Mouse (Mus musculus) MEL (cell line): Measurements from ENCODE around the gene Hsdl2. TPM values are rescaled to one million over a fixed set of nuclear protein-coding genes. Genes with fewer than 3 reads are reported as not detected.
A peak's percentile ranks its signal among the peaks of the same experiment; 100 is the strongest.

Source experiments
- DNase-seq: peaks from one replicate; pipeline ENCODE4 v3.0.0; 2011; ENCODE audit warnings: low read depth, low spot score
- H3K27ac ChIP-seq: 2 replicates; pipeline ENCODE4 v1.5.1; 2012; ENCODE audit warnings: low read depth, mild to moderate bottlenecking, control low read depth, low read length, moderate library complexity; ENCODE audit not compliant: control insufficient read depth
- H3K27me3 ChIP-seq, 2 experiments: fragments of 150-350 bp in 1 of 2; sonication (generic) in 1 of 2; 2 replicates each; pipeline ENCODE4 v1.6.1; 2012; ENCODE audit warnings: low read length in 2 of 2, mild to moderate bottlenecking in 2 of 2, improper control_type of control experiment in 1 of 2, moderate library complexity in 1 of 2; ENCODE audit not compliant: insufficient read depth in 2 of 2, control insufficient read depth in 1 of 2
- H3K36me3 ChIP-seq, 2 experiments: 2 replicates each; pipeline ENCODE4 v1.6.1; 2012 to 2014; ENCODE audit warnings: low read length in 2 of 2, improper control_type of control experiment in 1 of 2, inconsistent platforms in 1 of 2, mild to moderate bottlenecking in 1 of 2; ENCODE audit not compliant: insufficient read depth in 2 of 2, control insufficient read depth in 1 of 2
- H3K4me1 ChIP-seq, 2 experiments: fragments of 150-350 bp in 1 of 2; sonication (generic) in 1 of 2; 2 replicates each; pipeline ENCODE4 v1.6.1; 2012; ENCODE audit warnings: low read length in 2 of 2, improper control_type of control experiment in 1 of 2, mild to moderate bottlenecking in 1 of 2; ENCODE audit not compliant: insufficient read depth in 2 of 2, control insufficient read depth in 1 of 2
- H3K4me3 ChIP-seq, 2 experiments: fragments of 150-350 bp in 1 of 2; sonication (generic) in 1 of 2; 2 replicates each; pipeline ENCODE4 v1.5.1; 2012; ENCODE audit warnings: low read depth in 2 of 2, low read length in 2 of 2, mild to moderate bottlenecking in 2 of 2, moderate library complexity in 2 of 2, control low read depth in 1 of 2, improper control_type of control experiment in 1 of 2; ENCODE audit not compliant: control insufficient read depth in 1 of 2, insufficient read depth in 1 of 2
- H3K79me2 ChIP-seq: 2 replicates; pipeline ENCODE4 v1.6.1; 2012; ENCODE audit warnings: mild to moderate bottlenecking, low read length, moderate library complexity; ENCODE audit not compliant: control insufficient read depth, poor library complexity, insufficient read depth
- H3K9ac ChIP-seq: 2 replicates; pipeline ENCODE4 v1.6.1; 2012; ENCODE audit warnings: low read depth, mild to moderate bottlenecking, control low read depth, low read length, moderate library complexity; ENCODE audit not compliant: control insufficient read depth, poor library complexity, severe bottlenecking
- H3K9me3 ChIP-seq: fragments of 150-350 bp; sonication (generic); replicated peaks from 2 replicates; pipeline ENCODE4 v1.6.1; 2012; ENCODE audit warnings: mild to moderate bottlenecking, low read length, improper control_type of control experiment, moderate library complexity; ENCODE audit not compliant: insufficient read depth
- CHD2 ChIP-seq: IDR thresholded peaks from 2 replicates; pipeline ENCODE4 v1.6.1; 2011; ENCODE audit warnings: low read length, improper control_type of control experiment
- EP300 ChIP-seq, 2 experiments: IDR thresholded peaks; 2 replicates each; pipeline ENCODE4 v1.6.1; 2011; ENCODE audit warnings: improper control_type of control experiment in 2 of 2, low read length in 2 of 2, low read depth in 1 of 2, mild to moderate bottlenecking in 1 of 2
- ETS1 ChIP-seq: IDR thresholded peaks from 2 replicates; pipeline ENCODE4 v1.6.1; 2012; ENCODE audit warnings: low read depth, mild to moderate bottlenecking, inconsistent platforms, low read length, improper control_type of control experiment, moderate library complexity
- GATA1 ChIP-seq: IDR thresholded peaks from 2 replicates; pipeline ENCODE4 v1.6.1; 2011; ENCODE audit warnings: low read depth, low read length, improper control_type of control experiment
- JUND ChIP-seq: IDR thresholded peaks from 2 replicates; pipeline ENCODE4 v1.6.1; 2011; ENCODE audit warnings: low read depth, mild to moderate bottlenecking, improper control_type of control experiment, low read length
- KAT2A ChIP-seq: conservative IDR thresholded peaks from 2 replicates; pipeline ENCODE4 v1.6.1; 2012; ENCODE audit warnings: low read depth, low read length, improper control_type of control experiment, inconsistent platforms
- MYC ChIP-seq: IDR thresholded peaks from 2 replicates; pipeline ENCODE4 v1.6.1; 2011; ENCODE audit warnings: low read depth, mild to moderate bottlenecking, low read length, improper control_type of control experiment, moderate library complexity
- NELFE ChIP-seq: IDR thresholded peaks from 2 replicates; pipeline ENCODE4 v1.6.1; 2011; ENCODE audit warnings: low read depth, low read length, improper control_type of control experiment
- POLR2A ChIP-seq, 2 experiments: IDR thresholded peaks; 2 replicates each; pipeline ENCODE4 v1.6.1; 2011 to 2012; ENCODE audit warnings: low read length in 2 of 2, mild to moderate bottlenecking in 2 of 2, control low read depth in 1 of 2, improper control_type of control experiment in 1 of 2, low read depth in 1 of 2, moderate library complexity in 1 of 2; ENCODE audit not compliant: control insufficient read depth in 1 of 2, insufficient read depth in 1 of 2, poor library complexity in 1 of 2
- POLR2AphosphoS2 ChIP-seq: IDR thresholded peaks from 2 replicates; pipeline ENCODE4 v1.6.1; 2011; ENCODE audit warnings: low read length, improper control_type of control experiment
- RCOR1 ChIP-seq: IDR thresholded peaks from 2 replicates; pipeline ENCODE4 v1.6.1; 2012; ENCODE audit warnings: low read depth, mild to moderate bottlenecking, inconsistent platforms, low read length, improper control_type of control experiment
- TAL1 ChIP-seq: IDR thresholded peaks from 2 replicates; pipeline ENCODE4 v1.6.1; 2012; ENCODE audit warnings: mild to moderate bottlenecking, inconsistent platforms, low read length, moderate library complexity, mixed read lengths
- TCF12 ChIP-seq: IDR thresholded peaks from 2 replicates; pipeline ENCODE4 v1.6.1; 2014; ENCODE audit warnings: low read depth, mild to moderate bottlenecking, inconsistent platforms, low read length, improper control_type of control experiment, moderate library complexity
- USF2 ChIP-seq, 2 experiments: IDR thresholded peaks; 2 replicates each; pipeline ENCODE4 v1.6.1; 2011 to 2012; ENCODE audit warnings: improper control_type of control experiment in 2 of 2, low read length in 2 of 2, borderline replicate concordance in 1 of 2, inconsistent platforms in 1 of 2, low read depth in 1 of 2, mild to moderate bottlenecking in 1 of 2; ENCODE audit not compliant: insufficient read depth in 1 of 2
- ZC3H11A ChIP-seq: IDR thresholded peaks from 2 replicates; pipeline ENCODE4 v1.6.1; 2012; ENCODE audit warnings: low read depth, mild to moderate bottlenecking, inconsistent platforms, low read length, improper control_type of control experiment
- ZNF384 ChIP-seq: IDR thresholded peaks from 2 replicates; pipeline ENCODE4 v1.6.1; 2012; ENCODE audit warnings: low read depth, mild to moderate bottlenecking, inconsistent platforms, low read length, improper control_type of control experiment
- polyA plus RNA-seq, 2 experiments: library from polyadenylated mRNA; stranded (reverse) in 1 of 2; unstranded in 1 of 2; fragments of >175 nt in 1 of 2; fragments of >200 nt in 1 of 2; gene quantifications; 2 replicates each; pipeline versions ENCODE4 v1.2.1 to v1.2.4; 2012; ENCODE audit warnings: low replicate concordance in 2 of 2, low read depth in 1 of 2; ENCODE audit not compliant: insufficient read length in 2 of 2, insufficient read depth in 1 of 2, missing spikeins in 1 of 2
- total RNA-seq: library from RNA; depleted of rRNA; stranded (reverse); fragments of 300-350 nt; gene quantifications from 2 replicates; pipeline ENCODE4 v1.2.3, GENCODE M21; 2012

Gene Hsdl2
- total and polyA plus RNA-seq, 3 experiments: 8.4 to 15.0 TPM; not detected in 1

GRCm38 (mm10) chr4:59634532-59634931 is 53.2 kb downstream of the Hsdl2 start:
- peak; percentile 35 for DNase-seq
- Histone ChIP-seq H3K9ac (no peak overlapping the region; the same call in 1 of the 2 replicates), H3K79me2 (no peaks in the 10 kb centered on the region; the same call in 1 of the 2 replicates), H3K36me3 (peaks cover 0 to 33% of the 10 kb centered on the region in 2 experiments; a peak in 2 of 4 replicates), H3K27ac (no peak overlapping the region), H3K4me3 (no peak overlapping the region), H3K9me3 (no peaks in the 10 kb centered on the region), H3K27me3 (no peaks in the 10 kb centered on the region), H3K4me1 (peaks cover 22 to 25% of the 10 kb centered on the region in 2 experiments)
- TF ChIP-seq TCF12 (peak; percentile 43; the same call in 1 of the 2 replicates), NELFE (no peak), POLR2AphosphoS2 (no peak), ETS1 (0 out of 2 replicates have a peak, but pooled peaks have one; percentile 7), ZNF384 (no peak), GATA1 (peak; percentile 69), RCOR1 (peak; percentile 69), EP300 (IDR thresholded peaks at IDR 0.05; ENCODE audit: low read depth in 1 of 2, low read length in 2 of 2) (peak; percentile 48 to 58; a peak in 3 of 4 replicates)

- Histone ChIP-seq H3K27ac (no peak overlapping the region), H3K79me2 (peaks cover 2% of the 10 kb centered on the region; the same call in 1 of the 2 replicates), H3K36me3 (peaks cover 0 to 29% of the 10 kb centered on the region in 2 experiments; a peak in 2 of 4 replicates), H3K9me3 (no peaks in the 10 kb centered on the region), H3K27me3 (no peaks in the 10 kb centered on the region), H3K4me3 (no peak overlapping the region), H3K9ac (no peak overlapping the region), H3K4me1 (peaks cover 19 to 22% of the 10 kb centered on the region in 2 experiments)
- TF ChIP-seq ZC3H11A: no peak
- no peak for TF ChIP-seq POLR2A (IDR thresholded peaks at IDR 0.05; ENCODE audit: control insufficient read depth in 1 of 2, insufficient read depth in 1 of 2, low read depth in 1 of 2, low read length in 2 of 2, poor library complexity in 1 of 2)
- TF ChIP-seq CHD2: no peak
- no peak for TF ChIP-seq EP300 (IDR thresholded peaks at IDR 0.05; ENCODE audit: low read depth in 1 of 2, low read length in 2 of 2)
- TF ChIP-seq USF2 (IDR thresholded peaks at IDR 0.05; ENCODE audit: borderline replicate concordance in 1 of 2, insufficient read depth in 1 of 2, low read depth in 1 of 2, low read length in 2 of 2): no peak
- TF ChIP-seq ZNF384: no peak
- no peak for TF ChIP-seq MYC
- TF ChIP-seq TCF12: no peak
- no peak for TF ChIP-seq JUND
- TF ChIP-seq NELFE: no peak
- no peak for TF ChIP-seq TAL1
- TF ChIP-seq POLR2AphosphoS2: no peak
- no peak for TF ChIP-seq KAT2A
- no peak for DNase-seq
Observed at GRCm38 (mm10) chr4:59639163-59639562, 57.8 kb downstream of the Hsdl2 start.
